Mouse (Mus musculus) embryonic facial prominence, embryonic 15.5 days (tissue): ENCODE data around the gene Dennd1a. TPM values are rescaled to one million over a fixed set of nuclear protein-coding genes. Genes with fewer than 3 reads are reported as not detected.

ENCODE experiments used
- ATAC-seq: fragments of 200-750 bp; cut with Nextera tagmentation; 2 replicates; pipeline ENCODE4 v1.8.0; 2017; ENCODE audit warnings: low read depth, moderate TSS enrichment; ENCODE audit not compliant: insufficient number of reproducible peaks, low FRiP score, low TSS enrichment
- H3K27ac ChIP-seq: fragments of 300-500 bp; sonication (generic); replicated peaks from 2 replicates; pipeline ENCODE4 v1.5.1; 2015; ENCODE audit warnings: mild to moderate bottlenecking, inconsistent platforms
- H3K27me3 ChIP-seq: fragments of 300-500 bp; sonication (generic); 2 replicates; pipeline ENCODE4 v1.6.1; 2015; ENCODE audit warnings: inconsistent platforms
- H3K36me3 ChIP-seq: fragments of 300-500 bp; sonication (generic); 2 replicates; pipeline ENCODE4 v1.6.1; 2015; ENCODE audit warnings: mild to moderate bottlenecking, inconsistent platforms
- H3K4me1 ChIP-seq: fragments of 300-500 bp; sonication (generic); 2 replicates; pipeline ENCODE4 v1.6.1; 2015; ENCODE audit warnings: inconsistent platforms
- H3K4me2 ChIP-seq: fragments of 300-500 bp; sonication (generic); replicated peaks from 2 replicates; pipeline ENCODE4 v1.6.1; 2015; ENCODE audit warnings: mild to moderate bottlenecking, inconsistent platforms
- H3K4me3 ChIP-seq: fragments of 300-500 bp; sonication (generic); replicated peaks from 2 replicates; pipeline ENCODE4 v1.5.1; 2015; ENCODE audit warnings: mild to moderate bottlenecking, inconsistent platforms
- H3K9ac ChIP-seq: fragments of 300-500 bp; sonication (generic); 2 replicates; pipeline ENCODE4 v1.6.1; 2015; ENCODE audit warnings: inconsistent platforms
- H3K9me3 ChIP-seq: fragments of 300-500 bp; sonication (generic); replicated peaks from 2 replicates; pipeline ENCODE4 v1.6.1; 2016; ENCODE audit warnings: inconsistent platforms
- WGBS: fragments of 180-500 bp; shearing (Covaris S2); methylation state at CpG from one replicate; pipeline ENCODE4 v1.1.7; 2015; 5-methylcytosine and 5-hydroxymethylcytosine counted together
- polyA plus RNA-seq: library from polyadenylated mRNA; unstranded; fragments of >200 nt; fragmentation: Nextera tagmentation; extraction: Ambion mirVana; gene quantifications from 2 replicates; pipeline ENCODE4 v1.2.1, GENCODE M21; 2015

Gene Dennd1a
- polyA plus RNA-seq, 1 experiment from 2014 or later = 15.8 TPM

DNA sequence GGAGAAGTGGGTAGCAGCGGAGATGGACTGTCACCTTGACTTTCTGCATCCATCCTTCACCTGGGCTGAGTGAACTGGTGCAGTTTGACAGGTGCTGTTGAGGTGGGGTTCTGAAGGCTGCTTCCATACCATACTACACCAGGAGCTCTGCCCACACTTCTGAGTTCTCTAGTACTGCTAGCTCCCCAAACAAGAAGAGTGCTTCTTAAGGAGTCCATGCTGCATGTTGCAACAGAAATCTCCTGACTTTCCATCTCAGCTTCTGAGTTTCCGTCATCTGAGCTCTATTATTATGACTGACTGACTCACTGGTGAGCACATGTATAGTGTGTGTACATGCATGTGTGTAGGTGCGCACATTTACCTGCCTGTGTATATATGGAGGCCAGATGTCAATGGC lies 449.6 kb downstream of the Dennd1a start:
- no peak for ATAC-seq
- Histone ChIP-seq H3K4me1 (peaks cover 5% of the 10 kb centered on the region), H3K9ac (no peak overlapping the region), H3K27me3 (no peaks in the 10 kb centered on the region), H3K36me3 (no peaks in the 10 kb centered on the region), H3K27ac (no peak overlapping the region), H3K9me3 (no peaks in the 10 kb centered on the region), H3K4me2 (no peak overlapping the region), H3K4me3 (no peak overlapping the region)
- WGBS = 91% methylated on average over 3 of the region's 3 CpGs

DNA sequence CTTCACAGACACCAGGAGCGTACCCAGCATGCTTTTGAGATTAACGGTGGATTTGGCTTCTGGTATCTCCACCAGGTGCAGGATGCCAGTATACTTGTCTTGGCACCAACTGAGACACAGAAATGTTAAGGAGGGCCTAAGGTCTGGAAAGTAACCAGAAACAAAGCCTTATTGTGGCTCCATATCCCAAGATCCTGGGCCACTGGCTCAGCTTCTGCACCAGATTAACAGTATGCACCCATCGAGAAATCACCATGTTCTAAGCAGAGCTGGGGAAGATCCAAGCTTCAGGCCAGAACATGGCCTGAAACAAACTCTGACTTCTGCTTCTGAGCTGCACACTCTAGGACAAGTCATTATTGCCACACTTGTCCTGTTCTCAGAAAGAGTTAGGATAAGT lies 450.3 kb downstream of the Dennd1a start:
- Histone ChIP-seq H3K27me3 (no peaks in the 10 kb centered on the region), H3K4me2 (no peak overlapping the region), H3K36me3 (no peaks in the 10 kb centered on the region), H3K4me1 (no peaks in the 10 kb centered on the region), H3K27ac (no peak overlapping the region), H3K9me3 (no peaks in the 10 kb centered on the region), H3K9ac (no peak overlapping the region), H3K4me3 (no peak overlapping the region)
- ATAC-seq = no peak
- WGBS = 90% methylated on average over 3 of the region's 3 CpGs

DNA sequence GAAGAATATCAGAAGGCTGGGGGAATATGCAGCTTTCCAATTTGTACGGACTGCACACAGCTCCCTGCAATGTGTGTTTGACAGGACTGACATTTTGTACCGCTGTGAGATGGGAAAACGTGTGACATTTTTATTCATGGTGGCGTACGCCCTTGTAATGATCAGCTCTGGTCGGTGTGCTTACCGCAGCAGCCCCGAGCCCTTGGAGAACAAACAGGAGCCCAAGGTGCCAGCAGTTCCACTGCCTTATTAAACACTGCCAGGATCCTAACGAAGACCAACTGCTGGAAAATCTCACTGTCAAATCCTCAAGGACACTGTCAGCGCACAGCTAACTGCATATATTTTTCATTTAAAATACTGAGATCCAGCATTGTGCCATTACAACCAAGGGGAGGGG lies 454.9 kb downstream of the Dennd1a start:
- peaks cover 7% of the 10 kb centered on the region; the same call in 1 of the 2 replicates for H3K4me1 ChIP-seq
- ATAC-seq = no peak
- no peaks in the 10 kb centered on the region for H3K9me3 ChIP-seq
- no peak overlapping the region for H3K27ac ChIP-seq
- 0 out of 2 replicates have a peak, but pooled peaks cover 5% of the 10 kb centered on the region for H3K36me3 ChIP-seq
- H3K4me2 ChIP-seq = no peak overlapping the region
- 62% methylated on average over 10 of the region's 10 CpGs for WGBS
- no peaks in the 10 kb centered on the region for H3K27me3 ChIP-seq
- no peak overlapping the region for H3K9ac ChIP-seq
- H3K4me3 ChIP-seq = no peak overlapping the region

DNA sequence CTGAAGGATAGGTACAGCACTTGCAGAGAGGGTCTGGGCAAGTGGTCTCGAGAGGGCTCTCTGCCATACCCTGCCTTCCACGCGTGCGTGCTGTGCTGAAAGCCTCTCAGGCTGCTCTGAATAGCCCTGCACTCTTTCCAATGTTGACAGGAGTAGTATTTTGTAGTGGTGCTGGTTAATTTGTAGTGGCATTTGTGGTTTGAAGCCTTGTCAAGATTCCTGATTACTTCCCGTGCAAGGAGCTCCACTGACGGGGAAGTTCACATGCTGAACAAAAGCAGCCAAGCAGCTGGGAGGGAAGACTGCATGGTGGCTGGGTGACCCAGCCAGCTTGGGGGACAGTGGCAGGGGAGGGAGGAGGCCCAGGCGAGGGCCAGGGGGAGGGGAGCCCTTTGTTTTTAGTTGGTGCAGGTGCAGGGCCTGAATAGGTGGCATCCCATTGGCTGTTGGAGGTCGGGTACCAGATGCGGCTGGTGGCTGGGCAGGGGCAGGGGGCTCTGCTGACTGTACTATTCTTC lies 457.4 kb downstream of the Dennd1a start:
- WGBS = 46% methylated on average over 9 of the region's 9 CpGs
- Histone ChIP-seq H3K9me3 (no peaks in the 10 kb centered on the region), H3K27me3 (no peaks in the 10 kb centered on the region), H3K9ac (no peak overlapping the region), H3K36me3 (0 out of 2 replicates have a peak, but pooled peaks cover 5% of the 10 kb centered on the region), H3K4me2 (no peak overlapping the region), H3K4me3 (no peak overlapping the region), H3K27ac (no peak overlapping the region), H3K4me1 (peaks cover 7% of the 10 kb centered on the region; the same call in 1 of the 2 replicates)
- ATAC-seq = no peak

DNA sequence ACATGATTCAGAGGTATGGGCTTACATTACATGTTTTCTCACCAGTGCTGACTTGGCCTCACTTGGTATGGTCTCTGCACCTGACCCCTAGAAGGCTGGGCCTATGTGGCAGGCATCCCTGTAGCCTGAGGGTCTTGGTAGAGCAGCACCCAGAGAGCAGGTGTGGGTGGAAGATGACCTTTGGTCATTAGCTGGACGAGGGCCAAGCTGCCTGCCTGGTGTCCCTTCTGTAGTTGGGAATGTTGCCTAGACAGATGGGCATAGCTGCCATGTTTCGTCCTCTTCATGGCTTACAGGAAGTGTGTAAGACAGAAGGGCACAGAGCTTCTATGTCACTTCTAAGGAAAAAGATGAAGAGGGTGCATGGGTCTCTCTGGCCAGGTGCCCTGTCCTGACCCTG lies 463.4 kb downstream of the Dennd1a start:
- no peak for ATAC-seq

DNA sequence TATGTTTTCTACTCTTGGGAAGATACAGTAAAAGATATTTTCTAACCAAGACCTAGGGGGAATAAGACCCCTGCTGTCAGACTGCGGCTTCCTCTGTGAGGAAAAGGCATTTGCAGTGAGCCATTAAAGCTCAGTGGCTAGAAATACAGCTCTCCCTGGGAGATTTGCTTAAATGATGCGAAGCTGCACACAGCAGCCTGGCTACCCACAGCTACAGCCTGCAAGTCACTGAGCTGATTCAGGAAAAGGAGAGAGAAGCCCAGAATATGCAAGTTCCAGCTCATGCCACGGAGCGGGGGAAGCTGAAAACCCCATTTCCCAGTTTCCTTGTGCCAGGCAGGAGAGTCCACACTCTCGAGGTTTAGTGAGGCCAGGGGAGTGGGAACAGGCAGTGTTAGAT lies 465.1 kb downstream of the Dennd1a start:
- Histone ChIP-seq H3K4me1 (peaks cover 8% of the 10 kb centered on the region; the same call in 1 of the 2 replicates), H3K27ac (no peak overlapping the region), H3K27me3 (no peaks in the 10 kb centered on the region), H3K9me3 (no peaks in the 10 kb centered on the region), H3K4me2 (no peak overlapping the region), H3K4me3 (no peak overlapping the region), H3K36me3 (no peaks in the 10 kb centered on the region), H3K9ac (no peak overlapping the region)
- 73% methylated on average over 5 of the region's 5 CpGs for WGBS
- no peak for ATAC-seq

More for the DNA sequence above, 463.4 kb downstream of the Dennd1a start:
- H3K4me3 ChIP-seq = no peak overlapping the region
- H3K9ac ChIP-seq = no peak overlapping the region
- no peaks in the 10 kb centered on the region for H3K27me3 ChIP-seq
- 74% methylated on average over 2 of the region's 2 CpGs for WGBS
- no peak overlapping the region for H3K4me2 ChIP-seq
- no peaks in the 10 kb centered on the region for H3K9me3 ChIP-seq
- no peaks in the 10 kb centered on the region for H3K4me1 ChIP-seq
- no peaks in the 10 kb centered on the region for H3K36me3 ChIP-seq
- no peak overlapping the region for H3K27ac ChIP-seq

DNA sequence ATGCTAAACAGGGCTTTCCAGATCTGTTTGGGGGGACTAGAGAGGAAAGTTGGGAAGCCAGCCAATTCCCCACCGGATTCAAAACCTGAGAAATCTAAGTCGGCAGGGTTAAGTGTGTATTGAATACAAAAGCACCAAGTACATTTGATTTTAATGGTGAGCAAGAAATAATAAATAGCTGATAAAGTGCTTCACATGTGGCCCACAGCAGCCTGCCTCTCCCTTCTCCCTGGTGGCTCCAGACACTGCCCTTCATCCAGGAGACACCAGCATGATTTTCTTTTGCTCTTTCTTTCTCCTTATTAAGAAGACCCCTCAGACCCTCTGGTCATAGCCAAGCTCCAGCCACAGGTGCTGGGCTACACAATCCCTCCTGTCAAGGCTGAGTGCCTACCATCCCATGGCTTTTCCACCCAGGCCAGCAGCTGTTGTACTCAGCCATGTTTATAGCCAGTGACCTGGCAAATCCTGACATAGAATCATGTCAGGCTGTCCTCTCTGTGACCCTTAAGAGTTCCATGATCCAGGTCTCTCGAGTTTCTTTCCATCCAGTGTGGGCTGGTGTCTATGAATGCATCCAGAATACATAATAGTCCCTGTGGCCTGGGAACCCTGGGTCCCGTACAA lies 467.6 kb downstream of the Dennd1a start:
- no peaks in the 10 kb centered on the region for H3K9me3 ChIP-seq
- ATAC-seq = no peak
- 0 out of 2 replicates have a peak, but pooled peaks cover 9% of the 10 kb centered on the region for H3K36me3 ChIP-seq
- no peaks in the 10 kb centered on the region for H3K27me3 ChIP-seq
- H3K4me2 ChIP-seq = no peak overlapping the region
- H3K4me1 ChIP-seq = peaks cover 8% of the 10 kb centered on the region; the same call in 1 of the 2 replicates
- no peak overlapping the region for H3K4me3 ChIP-seq
- no peak overlapping the region for H3K27ac ChIP-seq
- WGBS = 41% methylated on average over 4 of the region's 4 CpGs
- H3K9ac ChIP-seq = no peak overlapping the region

DNA sequence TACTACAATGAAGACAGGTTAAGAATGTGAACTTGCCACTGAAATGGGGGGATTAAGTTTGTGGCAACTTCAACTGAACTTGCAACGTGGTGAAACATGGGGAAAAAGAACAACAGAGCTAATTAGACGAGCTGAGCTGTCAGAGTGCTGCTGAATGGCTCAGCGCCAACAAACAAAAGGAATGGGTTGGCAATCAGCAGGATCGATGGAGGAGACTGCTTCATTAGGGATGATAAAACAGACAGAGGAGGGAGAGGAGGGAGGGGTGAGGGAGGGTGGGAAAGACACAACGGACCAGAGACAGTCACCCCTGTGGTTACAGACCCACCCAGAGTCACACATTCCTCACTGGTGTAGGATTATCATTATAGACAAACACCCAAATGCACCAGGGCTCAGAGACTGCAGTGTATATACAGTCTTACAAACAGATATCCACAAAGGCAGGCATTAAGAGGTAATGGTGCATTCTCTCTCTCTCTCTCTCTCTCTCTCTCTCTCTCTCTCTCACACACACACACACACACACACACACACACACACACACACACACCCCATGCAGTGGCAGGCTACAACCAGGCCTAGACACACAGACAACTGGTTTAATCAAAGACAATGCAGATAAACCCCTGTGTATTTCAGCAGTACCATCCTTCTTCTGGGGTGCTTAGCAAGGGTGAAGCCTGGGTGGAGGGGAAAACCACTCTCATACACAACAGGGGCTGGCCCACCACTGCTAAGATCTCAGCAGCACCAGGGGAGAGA lies 468.2 kb downstream of the Dennd1a start:
- no peak overlapping the region for H3K9ac ChIP-seq
- H3K9me3 ChIP-seq = no peaks in the 10 kb centered on the region
- no peak for ATAC-seq
- H3K27ac ChIP-seq = no peak overlapping the region
- no peak overlapping the region for H3K4me3 ChIP-seq
- 0 out of 2 replicates have a peak, but pooled peaks cover 9% of the 10 kb centered on the region for H3K36me3 ChIP-seq
- peaks cover 8% of the 10 kb centered on the region; the same call in 1 of the 2 replicates for H3K4me1 ChIP-seq
- no peak overlapping the region for H3K4me2 ChIP-seq
- WGBS = 25% methylated on average over 5 of the region's 5 CpGs
- H3K27me3 ChIP-seq = no peaks in the 10 kb centered on the region

DNA sequence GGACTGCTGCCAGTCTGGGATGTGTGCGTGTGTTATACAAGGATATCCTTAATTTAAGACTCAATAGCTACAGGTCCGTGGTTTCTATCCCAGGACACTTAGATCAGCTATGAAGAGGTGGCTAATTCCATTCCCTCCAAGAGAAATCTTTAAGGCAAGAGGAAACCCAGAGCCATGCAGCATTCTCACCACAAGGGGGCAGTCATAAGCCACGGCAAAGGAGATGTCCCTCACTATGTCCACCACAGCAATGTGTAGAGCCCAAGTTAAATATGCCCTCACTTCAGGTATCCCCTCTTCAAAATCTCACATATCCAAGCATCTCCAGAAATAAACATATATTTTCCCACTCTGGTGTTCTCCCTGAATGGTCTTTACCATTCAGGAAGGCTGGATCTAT lies 471.5 kb downstream of the Dennd1a start:
- WGBS = 13% methylated on average over 3 of the region's 3 CpGs
- H3K9me3 ChIP-seq = no peaks in the 10 kb centered on the region
- H3K4me3 ChIP-seq = no peak overlapping the region
- H3K9ac ChIP-seq = no peak overlapping the region
- H3K36me3 ChIP-seq = peaks cover 9% of the 10 kb centered on the region; the same call in 1 of the 2 replicates
- H3K4me1 ChIP-seq = peaks cover 8% of the 10 kb centered on the region; the same call in 1 of the 2 replicates
- H3K27ac ChIP-seq = no peak overlapping the region
- no peaks in the 10 kb centered on the region for H3K27me3 ChIP-seq
- ATAC-seq = no peak
- no peak overlapping the region for H3K4me2 ChIP-seq

DNA sequence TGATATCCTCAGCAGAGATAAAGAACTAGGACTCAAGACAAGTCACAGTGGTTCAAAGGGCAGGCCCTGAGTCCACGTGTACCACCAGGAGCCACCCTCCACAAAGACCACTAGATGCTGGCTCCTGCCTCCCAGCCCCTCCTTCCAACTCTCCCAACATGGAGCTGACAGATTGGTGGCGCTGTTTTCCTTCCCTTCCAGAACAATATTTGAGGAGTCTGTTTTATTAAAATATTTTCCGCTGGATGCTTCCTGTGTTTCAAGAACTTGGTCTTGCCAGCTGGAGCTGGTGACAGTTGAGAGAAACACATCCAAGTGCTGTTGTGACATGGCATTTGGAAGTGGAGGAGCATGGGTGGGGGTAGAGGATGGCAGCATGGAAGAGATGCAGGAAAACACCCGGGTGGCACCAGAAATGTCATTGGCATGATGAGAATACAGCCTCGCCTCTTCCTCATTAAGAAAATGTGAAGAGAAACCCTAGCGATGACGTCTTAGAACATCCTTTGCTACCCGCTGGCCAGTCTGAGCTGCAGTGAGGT lies 472.3 kb downstream of the Dennd1a start:
- Histone ChIP-seq H3K27me3 (no peaks in the 10 kb centered on the region), H3K9me3 (no peaks in the 10 kb centered on the region), H3K4me2 (no peak overlapping the region), H3K4me1 (peaks cover 8% of the 10 kb centered on the region; the same call in 1 of the 2 replicates), H3K27ac (no peak overlapping the region), H3K4me3 (no peak overlapping the region), H3K36me3 (peaks cover 9% of the 10 kb centered on the region; the same call in 1 of the 2 replicates), H3K9ac (no peak overlapping the region)
- 88% methylated on average over 8 of the region's 8 CpGs for WGBS
- no peak for ATAC-seq

DNA sequence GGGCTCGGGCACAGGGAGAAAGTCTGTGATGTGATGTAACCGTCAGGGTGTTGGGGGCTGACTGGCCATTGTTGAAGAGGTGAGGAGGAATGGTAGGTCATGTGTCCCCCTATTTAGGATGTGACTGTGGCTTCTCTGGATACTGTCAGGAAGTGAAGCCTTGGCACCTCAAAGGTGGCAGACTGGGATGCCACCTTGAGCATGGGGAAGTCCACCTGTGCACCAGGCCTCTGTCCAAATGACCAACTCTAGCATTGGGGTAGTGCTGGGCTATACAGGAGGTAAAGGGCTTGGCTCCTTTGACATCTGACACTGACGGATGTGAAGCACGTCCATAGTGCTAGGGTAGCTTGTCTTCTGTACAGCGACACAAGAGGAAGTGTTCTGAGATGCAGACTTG lies 474.8 kb downstream of the Dennd1a start:
- Histone ChIP-seq H3K27me3 (no peaks in the 10 kb centered on the region), H3K4me1 (no peaks in the 10 kb centered on the region)
- ATAC-seq = no peak

More for the DNA sequence above, 474.8 kb downstream of the Dennd1a start:
- H3K9me3 ChIP-seq = no peaks in the 10 kb centered on the region
- H3K27ac ChIP-seq = no peak overlapping the region
- peaks cover 9% of the 10 kb centered on the region; the same call in 1 of the 2 replicates for H3K36me3 ChIP-seq
- H3K9ac ChIP-seq = no peak overlapping the region
- H3K4me3 ChIP-seq = no peak overlapping the region
- no peak overlapping the region for H3K4me2 ChIP-seq
- WGBS = 91% methylated on average over 5 of the region's 5 CpGs
